Mouse (Mus musculus) stomach, embryonic 15.5 days (tissue): ENCODE measurements around the gene Chchd1. TPM values are rescaled to one million over a fixed set of nuclear protein-coding genes. Genes with fewer than 3 reads are reported as not detected.

ENCODE experiments used
- ATAC-seq: fragments of 200-750 bp; cut with Nextera tagmentation; 2 replicates; pipeline ENCODE4 v1.8.0; 2017; ENCODE audit warnings: low read depth, moderate number of reproducible peaks, moderate TSS enrichment; ENCODE audit not compliant: insufficient read depth, low FRiP score
- H3K27ac ChIP-seq: fragments of 300-500 bp; sonication (generic); 2 replicates; pipeline ENCODE4 v1.5.1; 2015; ENCODE audit warnings: mild to moderate bottlenecking, inconsistent platforms
- H3K27me3 ChIP-seq: fragments of 300-500 bp; sonication (generic); replicated peaks from 2 replicates; pipeline ENCODE4 v1.6.1; 2015; ENCODE audit warnings: inconsistent platforms
- H3K36me3 ChIP-seq: fragments of 300-500 bp; sonication (generic); 2 replicates; pipeline ENCODE4 v1.6.1; 2015; ENCODE audit warnings: inconsistent platforms
- H3K4me1 ChIP-seq: fragments of 300-500 bp; sonication (generic); 2 replicates; pipeline ENCODE4 v1.6.1; 2015; ENCODE audit warnings: inconsistent platforms
- H3K4me2 ChIP-seq: fragments of 300-500 bp; sonication (generic); 2 replicates; pipeline ENCODE4 v1.6.1; 2015; ENCODE audit warnings: mild to moderate bottlenecking, inconsistent platforms
- H3K4me3 ChIP-seq: fragments of 300-500 bp; sonication (generic); replicated peaks from 2 replicates; pipeline ENCODE4 v1.5.1; 2015; ENCODE audit warnings: inconsistent platforms
- H3K9ac ChIP-seq: fragments of 300-500 bp; sonication (generic); 2 replicates; pipeline ENCODE4 v1.6.1; 2015; ENCODE audit warnings: inconsistent platforms
- H3K9me3 ChIP-seq: fragments of 300-500 bp; sonication (generic); 2 replicates; pipeline ENCODE4 v1.6.1; 2016; ENCODE audit warnings: inconsistent platforms
- WGBS: fragments of 180-500 bp; shearing (Covaris S2); methylation state at CpG from one replicate; pipeline ENCODE4 v1.1.7; 2015; 5-methylcytosine and 5-hydroxymethylcytosine counted together
- microRNA-seq: library from miRNA; unstranded; fragments of <30 nt; microRNA quantifications from one replicate; pipeline ENCODE4, GENCODE M21; 2016
- polyA plus RNA-seq: library from polyadenylated mRNA; unstranded; fragments of >200 nt; fragmentation: Nextera tagmentation; extraction: Ambion mirVana; gene quantifications from 2 replicates; pipeline ENCODE4 v1.2.1, GENCODE M21; 2015

Chchd1 gene
- polyA plus RNA-seq, 1 experiment from 2014 or later, result 192 TPM

GRCm38 (mm10) chr14:20750503-20750902 is 47.7 kb downstream of the Chchd1 start:
- peaks cover 10% of the 10 kb centered on the region for H3K36me3 ChIP-seq
- no peaks in the 10 kb centered on the region for H3K4me1 ChIP-seq
- H3K9me3 ChIP-seq, result no peaks in the 10 kb centered on the region
- H3K9ac ChIP-seq, result no peak overlapping the region
- ATAC-seq, result no peak
- H3K4me2 ChIP-seq, result no peak overlapping the region
- WGBS, result 79% methylated on average over 5 of the region's 5 CpGs
- H3K4me3 ChIP-seq, result no peak overlapping the region
- H3K27me3 ChIP-seq, result no peaks in the 10 kb centered on the region
- no peak overlapping the region for H3K27ac ChIP-seq

- Histone ChIP-seq H3K4me2 (no peak overlapping the region), H3K27me3 (no peaks in the 10 kb centered on the region), H3K4me1 (no peaks in the 10 kb centered on the region), H3K36me3 (peaks cover 37% of the 10 kb centered on the region), H3K4me3 (no peak overlapping the region), H3K27ac (no peak overlapping the region), H3K9me3 (no peaks in the 10 kb centered on the region), H3K9ac (no peak overlapping the region)
- 79% methylated on average over 3 of the region's 3 CpGs for WGBS
- ATAC-seq, result no peak
Measured at GRCm38 (mm10) chr14:20753792-20754191, 51.0 kb downstream of the Chchd1 start.

Small RNA genes lying within 50 kb of the gene (microRNA-seq; reads per million reads assigned to microRNA genes)
- 0.97 reads per million for gene Mir6946

Other genes starting within 250 kb of the Chchd1 start
- gene Anxa7, start 222.9 kb upstream of the Chchd1 start, polyA plus RNA-seq, result 58.4 and 59.9 TPM in 2 replicates
- 0.64 and 0.92 TPM in 2 replicates for gene Mss51, start 206.1 kb upstream of the Chchd1 start, polyA plus RNA-seq
- 39.9 and 42.4 TPM in 2 replicates for gene Ppp3cb, start 156.4 kb upstream of the Chchd1 start, polyA plus RNA-seq
- 5.5 and 6.3 TPM in 2 replicates for gene Usp54, start 61.9 kb upstream of the Chchd1 start, polyA plus RNA-seq
- 0.23 and 0.77 TPM in 2 replicates for gene Myoz1, start 46.5 kb upstream of the Chchd1 start, polyA plus RNA-seq
- gene Synpo2l, start 34.7 kb upstream of the Chchd1 start, polyA plus RNA-seq, result 0.45 and 0.88 TPM in 2 replicates
- gene Sec24c, start 28.7 kb upstream of the Chchd1 start, polyA plus RNA-seq, result 81.1 and 90.2 TPM in 2 replicates
- gene Fut11, start 8.0 kb upstream of the Chchd1 start, polyA plus RNA-seq, result 27.1 and 28.5 TPM in 2 replicates
- gene Zswim8, start 4.5 kb downstream of the Chchd1 start, polyA plus RNA-seq, result 27.3 and 28.0 TPM in 2 replicates
- 22.3 and 25.5 TPM in 2 replicates for gene Ndst2, start 31.6 kb downstream of the Chchd1 start, polyA plus RNA-seq
- 40.4 and 49.1 TPM in 2 replicates for gene Camk2g, start 91.1 kb downstream of the Chchd1 start, polyA plus RNA-seq
- gene Plau, start 133.7 kb downstream of the Chchd1 start, polyA plus RNA-seq, result 1.3 and 1.9 TPM in 2 replicates
- 74.4 and 83.2 TPM in 2 replicates for gene Vcl, start 226.4 kb downstream of the Chchd1 start, polyA plus RNA-seq